Mouse (Mus musculus) heart, embryonic 11.5 days (tissue): Measurements from ENCODE around the gene Gm26566. TPM values are rescaled to one million over a fixed set of nuclear protein-coding genes. Genes with fewer than 3 reads are reported as not detected.
"Not testable (repeated sequence)": the region's sequence is repeated elsewhere in the genome, so short reads cannot be mapped to it uniquely, and the experiment has no call there.

Experiments
- ATAC-seq: fragments of 200-750 bp; cut with Nextera tagmentation; replicated peaks from 2 replicates; pipeline ENCODE4 v1.8.0; 2017; ENCODE audit warnings: moderate library complexity; ENCODE audit not compliant: insufficient number of reproducible peaks, low FRiP score, low TSS enrichment
- H3K27ac ChIP-seq: fragments of 300-500 bp; sonication (generic); 2 replicates; pipeline ENCODE4 v1.5.1; 2014; ENCODE audit warnings: mild to moderate bottlenecking, low read depth, low read length
- H3K27me3 ChIP-seq: fragments of 300-500 bp; sonication (generic); 2 replicates; pipeline ENCODE4 v1.6.1; 2014; ENCODE audit warnings: mild to moderate bottlenecking, low read length, mixed read lengths; ENCODE audit not compliant: control insufficient read depth, insufficient read depth
- H3K36me3 ChIP-seq: fragments of 300-500 bp; sonication (generic); 2 replicates; pipeline ENCODE4 v1.6.1; 2014; ENCODE audit warnings: mild to moderate bottlenecking, low read length, moderate library complexity, mixed read lengths; ENCODE audit not compliant: control insufficient read depth, insufficient read depth
- H3K4me1 ChIP-seq: fragments of 300-500 bp; sonication (generic); 2 replicates; pipeline ENCODE4 v1.6.1; 2014; ENCODE audit warnings: low read length; ENCODE audit not compliant: control insufficient read depth, insufficient read depth
- H3K4me2 ChIP-seq: fragments of 300-500 bp; sonication (generic); 2 replicates; pipeline ENCODE4 v1.6.1; 2014; ENCODE audit warnings: mild to moderate bottlenecking, moderate library complexity
- H3K4me3 ChIP-seq: fragments of 300-500 bp; sonication (generic); 2 replicates; pipeline ENCODE4 v1.5.1; 2014; ENCODE audit warnings: low read depth, low read length
- H3K9ac ChIP-seq: fragments of 300-500 bp; sonication (generic); 2 replicates; pipeline ENCODE4 v1.6.1; 2014; ENCODE audit warnings: mild to moderate bottlenecking, low read depth, low read length, moderate library complexity
- H3K9me3 ChIP-seq: fragments of 300-500 bp; sonication (generic); replicated peaks from 2 replicates; pipeline ENCODE4 v1.6.1; 2016; ENCODE audit warnings: low read length; ENCODE audit not compliant: control insufficient read depth
- WGBS: fragments of 180-500 bp; shearing (Covaris S2); extraction: QIAGEN DNeasy Blood & Tissue Kit; methylation state at CpG from one replicate; pipeline ENCODE4 v1.1.7; 2014; ENCODE audit not compliant: insufficient replicate concordance; 5-methylcytosine and 5-hydroxymethylcytosine counted together
- polyA plus RNA-seq: library from polyadenylated mRNA; unstranded; fragments of >200 nt; fragmentation: Nextera tagmentation; extraction: Ambion mirVana; gene quantifications from 2 replicates; pipeline ENCODE4 v1.2.1, GENCODE M21; 2014

The Gm26566 gene
- polyA plus RNA-seq, 1 experiment from 2014 or later, result 0.63 TPM

- Histone ChIP-seq H3K27me3 (no peaks in the 10 kb centered on the region), H3K9ac (no peak overlapping the region), H3K36me3 (no peaks in the 10 kb centered on the region), H3K4me1 (no peaks in the 10 kb centered on the region), H3K27ac (no peak overlapping the region), H3K9me3 (no peaks in the 10 kb centered on the region), H3K4me3 (no peak overlapping the region), H3K4me2 (no peak overlapping the region)
- 54% methylated on average over 6 of the region's 6 CpGs for WGBS
- no peak for ATAC-seq
Observed at GRCm38 (mm10) chr4:88749926-88750325, 28.3 kb downstream of the Gm26566 start.

GRCm38 (mm10) chr4:88754818-88755340 is 33.3 kb downstream of the Gm26566 start, which contains the start of gene Gm13271:
TSS of gene Gm13271 (plus strand) at chr4:88754868.
- not testable (repeated sequence) for H3K4me2 ChIP-seq, H3K4me1 ChIP-seq, H3K4me3 ChIP-seq, H3K9ac ChIP-seq, H3K27me3 ChIP-seq, ATAC-seq, H3K9me3 ChIP-seq, H3K36me3 ChIP-seq, H3K27ac ChIP-seq
- WGBS, result 54% methylated on average over 14 of the region's 15 CpGs

GRCm38 (mm10) chr4:88756581-88757513 is 35.2 kb downstream of the Gm26566 start:
- 13% methylated on average over 28 of the region's 31 CpGs for WGBS

GRCm38 (mm10) chr4:88757628-88758031 is 36.0 kb downstream of the Gm26566 start:
- not testable (repeated sequence) for H3K9ac ChIP-seq, H3K9me3 ChIP-seq, H3K36me3 ChIP-seq, H3K27me3 ChIP-seq, H3K4me1 ChIP-seq
- Histone ChIP-seq H3K4me3 (peak overlapping the region; percentile 51), H3K4me2 (peak overlapping the region; percentile 69), H3K27ac (peak overlapping the region; percentile 94)
- ATAC-seq, result peak; percentile 93
- WGBS, result under 1% methylated on average over 18 of the region's 21 CpGs

More at GRCm38 (mm10) chr4:88756581-88757513, 35.2 kb downstream of the Gm26566 start:
- H3K36me3 ChIP-seq, H3K9me3 ChIP-seq, H3K27me3 ChIP-seq, H3K4me1 ChIP-seq, ATAC-seq: not testable (repeated sequence)
- peak overlapping the region; percentile 94 for H3K27ac ChIP-seq
- peak overlapping the region; percentile 69 for H3K4me2 ChIP-seq
- H3K9ac ChIP-seq, result peak overlapping the region; percentile 82
- peak overlapping the region; percentile 51 for H3K4me3 ChIP-seq

GRCm38 (mm10) chr4:88758751-88759150 is 37.1 kb downstream of the Gm26566 start:
- not testable (repeated sequence) for H3K27ac ChIP-seq, H3K36me3 ChIP-seq, H3K9ac ChIP-seq, H3K4me3 ChIP-seq, H3K4me1 ChIP-seq, H3K9me3 ChIP-seq, ATAC-seq, H3K27me3 ChIP-seq, H3K4me2 ChIP-seq
- WGBS, result 82% methylated on average over 7 of the region's 9 CpGs

- H3K27ac ChIP-seq, result peak within 1 kb of the TSS; percentile 29; the same call in 1 of the 2 replicates
Observed at GRCm38 (mm10) chr4:88759610-88760268, 38.1 kb downstream of the Gm26566 start, which contains the start of gene Gm13283. TSS of gene Gm13283 (plus strand) at chr4:88760119.

GRCm38 (mm10) chr4:88760431-88760830 is 38.8 kb downstream of the Gm26566 start:
- H3K9me3 ChIP-seq, H3K27me3 ChIP-seq, H3K36me3 ChIP-seq, H3K9ac ChIP-seq, H3K4me1 ChIP-seq, ATAC-seq: not testable (repeated sequence)
- Histone ChIP-seq H3K4me3 (peak overlapping the region; percentile 27; the same call in 1 of the 2 replicates), H3K27ac (peak overlapping the region; percentile 29; the same call in 1 of the 2 replicates), H3K4me2 (peak overlapping the region; percentile 49)
- 0% methylated on average over 24 of the region's 28 CpGs for WGBS

More at GRCm38 (mm10) chr4:88759610-88760268, 38.1 kb downstream of the Gm26566 start, which contains the start of gene Gm13283:
- H3K9me3 ChIP-seq, ATAC-seq, H3K27me3 ChIP-seq, H3K9ac ChIP-seq, H3K4me1 ChIP-seq, H3K36me3 ChIP-seq: not testable (repeated sequence)
- WGBS, result 20% methylated on average over 7 of the region's 14 CpGs
- H3K4me2 ChIP-seq, result peak within 1 kb of the TSS; percentile 49
- H3K4me3 ChIP-seq, result peak within 1 kb of the TSS; percentile 27; the same call in 1 of the 2 replicates

- WGBS, result 69% methylated on average over 6 of the region's 8 CpGs
- not testable (repeated sequence) for H3K4me2 ChIP-seq, H3K9ac ChIP-seq, H3K4me1 ChIP-seq, H3K27ac ChIP-seq, H3K27me3 ChIP-seq, H3K36me3 ChIP-seq, H3K4me3 ChIP-seq, ATAC-seq, H3K9me3 ChIP-seq
Observed at GRCm38 (mm10) chr4:88761776-88762175, 40.2 kb downstream of the Gm26566 start.
